Mouse (Mus musculus) myocyte (in vitro differentiated cells): Measurements from ENCODE around the gene Theg. TPM values are rescaled to one million over a fixed set of nuclear protein-coding genes. Genes with fewer than 3 reads are reported as not detected.

Experiments used
- H3K27me3 ChIP-seq: one replicate; pipeline ENCODE4 v1.6.1; 2011; ENCODE audit not compliant: control insufficient read depth, insufficient read depth, insufficient read length
- H3K36me3 ChIP-seq: one replicate; pipeline ENCODE4 v1.6.1; 2011; ENCODE audit not compliant: control insufficient read depth, insufficient read depth
- H3K4me2 ChIP-seq: one replicate; pipeline ENCODE4 v1.6.1; 2011; ENCODE audit warnings: low read depth, control low read depth
- H3K4me3 ChIP-seq: one replicate; pipeline ENCODE4 v1.5.1; 2011; ENCODE audit warnings: mild to moderate bottlenecking, control low read depth, moderate library complexity
- H3K79me2 ChIP-seq: one replicate; pipeline ENCODE4 v1.6.1; 2011; ENCODE audit not compliant: control insufficient read depth, insufficient read depth
- H3ac ChIP-seq: one replicate; pipeline ENCODE4 v1.6.1; 2011; ENCODE audit not compliant: control insufficient read depth, insufficient read length
- CEBPB ChIP-seq: IDR thresholded peaks from 2 replicates; pipeline ENCODE4 v1.6.1; 2011; ENCODE audit warnings: mild to moderate bottlenecking, moderate library complexity; ENCODE audit not compliant: poor library complexity, insufficient read depth, severe bottlenecking
- E2F4 ChIP-seq: IDR thresholded peaks from one replicate; pipeline ENCODE4 v1.6.1; 2011; ENCODE audit warnings: mild to moderate bottlenecking, control low read depth, moderate library complexity; ENCODE audit not compliant: insufficient read depth
- MAX ChIP-seq: IDR thresholded peaks from one replicate; pipeline ENCODE4 v1.6.1; 2011; ENCODE audit warnings: low read depth, mild to moderate bottlenecking, control low read depth
- MYOD1 ChIP-seq, 3 experiments: IDR thresholded peaks; one replicate each; pipeline ENCODE4 v1.6.1; 2011; ENCODE audit warnings: control low read depth in 2 of 3, low read depth in 2 of 3, mild to moderate bottlenecking in 2 of 3, moderate library complexity in 1 of 3; ENCODE audit not compliant: insufficient read length in 2 of 3, control insufficient read depth in 1 of 3
- MYOG ChIP-seq, 3 experiments: IDR thresholded peaks; one replicate each; pipeline ENCODE4 v1.6.1; 2011; ENCODE audit warnings: control low read depth in 2 of 3, low read depth in 2 of 3, mild to moderate bottlenecking in 2 of 3; ENCODE audit not compliant: insufficient read length in 2 of 3, control insufficient read depth in 1 of 3, insufficient read depth in 1 of 3
- POLR2A ChIP-seq: IDR thresholded peaks from one replicate; pipeline ENCODE4 v1.6.1; 2011; ENCODE audit warnings: low read depth, mild to moderate bottlenecking, control low read depth, moderate library complexity; ENCODE audit not compliant: insufficient read length
- POLR2AphosphoS2 ChIP-seq: IDR thresholded peaks from one replicate; pipeline ENCODE4 v1.6.1; 2011; ENCODE audit warnings: low read depth, control low read depth; ENCODE audit not compliant: insufficient read length
- REST ChIP-seq: IDR thresholded peaks from one replicate; pipeline ENCODE4 v1.6.1; 2011; ENCODE audit warnings: mild to moderate bottlenecking, control low read depth, moderate library complexity; ENCODE audit not compliant: insufficient read depth, insufficient read length
- SRF ChIP-seq: IDR thresholded peaks from one replicate; pipeline ENCODE4 v1.6.1; 2011; ENCODE audit warnings: low read depth; ENCODE audit not compliant: control insufficient read depth, insufficient read length
- TCF12 ChIP-seq: IDR thresholded peaks from one replicate; pipeline ENCODE4 v1.6.1; 2011; ENCODE audit warnings: mild to moderate bottlenecking, control low read depth; ENCODE audit not compliant: poor library complexity, insufficient read depth, severe bottlenecking
- TCF3 ChIP-seq: IDR thresholded peaks from one replicate; pipeline ENCODE4 v1.6.1; 2011; ENCODE audit warnings: low read depth, control low read depth; ENCODE audit not compliant: insufficient read length
- USF1 ChIP-seq: IDR thresholded peaks from one replicate; pipeline ENCODE4 v1.6.1; 2011; ENCODE audit warnings: low read depth, mild to moderate bottlenecking, control low read depth, moderate library complexity
- polyA plus RNA-seq: library from polyadenylated mRNA; unstranded; fragments of >200 nt; fragmentation: generic; extraction: Trizol; gene quantifications from one replicate; pipeline ENCODE4 v1.2.1, GENCODE M21; 2012; ENCODE audit warnings: missing spikeins

Theg gene
- polyA plus RNA-seq, 1 experiment: not detected

- TF ChIP-seq TCF12 (no peak), POLR2A (no peak), MYOG (IDR thresholded peaks at IDR 0.05; ENCODE audit: control insufficient read depth in 1 of 3, insufficient read depth in 1 of 3, insufficient read length in 2 of 3, low read depth in 2 of 3) (no peak), USF1 (no peak)
- no peak overlapping the region for H3K4me2 ChIP-seq
- H3K27me3 ChIP-seq: no peaks in the 10 kb centered on the region
- no peak overlapping the region for H3K4me3 ChIP-seq
- no peak overlapping the region for H3ac ChIP-seq
- no peaks in the 10 kb centered on the region for H3K79me2 ChIP-seq
- peaks cover 9% of the 10 kb centered on the region for H3K36me3 ChIP-seq
Measured at GRCm38 (mm10) chr10:79544631-79545030, 42.5 kb downstream of the Theg start.

GRCm38 (mm10) chr10:79543884-79544597, 43.1 kb downstream of the Theg start:
- TF ChIP-seq USF1 (no peak), TCF3 (no peak), POLR2AphosphoS2 (no peak), MAX (no peak), POLR2A (no peak), MYOD1 (IDR thresholded peaks at IDR 0.05; ENCODE audit: control insufficient read depth in 1 of 3, insufficient read length in 2 of 3, low read depth in 2 of 3) (no peak), MYOG (IDR thresholded peaks at IDR 0.05; ENCODE audit: control insufficient read depth in 1 of 3, insufficient read depth in 1 of 3, insufficient read length in 2 of 3, low read depth in 2 of 3) (no peak), TCF12 (no peak), CEBPB (no peak), E2F4 (no peak), REST (no peak), SRF (no peak)
- Histone ChIP-seq H3K36me3 (peaks cover 9% of the 10 kb centered on the region), H3K27me3 (no peaks in the 10 kb centered on the region), H3K4me2 (no peak overlapping the region), H3K79me2 (no peaks in the 10 kb centered on the region), H3K4me3 (no peak overlapping the region), H3ac (no peak overlapping the region)

GRCm38 (mm10) chr10:79542171-79542570, 45.0 kb downstream of the Theg start:
- Histone ChIP-seq H3K79me2 (no peaks in the 10 kb centered on the region), H3K4me2 (no peak overlapping the region), H3K4me3 (no peak overlapping the region), H3K36me3 (no peaks in the 10 kb centered on the region), H3K27me3 (no peaks in the 10 kb centered on the region), H3ac (no peak overlapping the region)
- TF ChIP-seq POLR2AphosphoS2 (no peak), TCF12 (no peak), MYOG (IDR thresholded peaks at IDR 0.05; ENCODE audit: control insufficient read depth in 1 of 3, insufficient read depth in 1 of 3, insufficient read length in 2 of 3, low read depth in 2 of 3) (no peak), USF1 (no peak), MYOD1 (IDR thresholded peaks at IDR 0.05; ENCODE audit: control insufficient read depth in 1 of 3, insufficient read length in 2 of 3, low read depth in 2 of 3) (no peak), POLR2A (no peak), SRF (no peak)

GRCm38 (mm10) chr10:79541522-79541921, 45.6 kb downstream of the Theg start:
- Histone ChIP-seq H3K4me2 (no peak overlapping the region), H3K27me3 (no peaks in the 10 kb centered on the region), H3K4me3 (no peak overlapping the region), H3K79me2 (no peaks in the 10 kb centered on the region), H3K36me3 (no peaks in the 10 kb centered on the region), H3ac (no peak overlapping the region)
- TF ChIP-seq POLR2AphosphoS2: no peak
- TF ChIP-seq REST: no peak
- no peak for TF ChIP-seq USF1
- TF ChIP-seq POLR2A: no peak
- TF ChIP-seq TCF3: no peak
- no peak for TF ChIP-seq TCF12
- no peak for TF ChIP-seq SRF
- no peak for TF ChIP-seq CEBPB
- TF ChIP-seq E2F4: no peak
- TF ChIP-seq MYOG (IDR thresholded peaks at IDR 0.05; ENCODE audit: control insufficient read depth in 1 of 3, insufficient read depth in 1 of 3, insufficient read length in 2 of 3, low read depth in 2 of 3): no peak
- no peak for TF ChIP-seq MAX

GRCm38 (mm10) chr10:79540746-79541145, 46.4 kb downstream of the Theg start:
- Histone ChIP-seq H3K4me2 (no peak overlapping the region), H3K79me2 (no peaks in the 10 kb centered on the region), H3K4me3 (no peak overlapping the region), H3K27me3 (no peaks in the 10 kb centered on the region), H3K36me3 (no peaks in the 10 kb centered on the region), H3ac (no peak overlapping the region)
- no peak for TF ChIP-seq TCF12
- TF ChIP-seq USF1: no peak
- no peak for TF ChIP-seq MYOG (IDR thresholded peaks at IDR 0.05; ENCODE audit: control insufficient read depth in 1 of 3, insufficient read depth in 1 of 3, insufficient read length in 2 of 3, low read depth in 2 of 3)
